ENCODE assay signal across 9 mouse cellular contexts in the genomic region with DNA sequence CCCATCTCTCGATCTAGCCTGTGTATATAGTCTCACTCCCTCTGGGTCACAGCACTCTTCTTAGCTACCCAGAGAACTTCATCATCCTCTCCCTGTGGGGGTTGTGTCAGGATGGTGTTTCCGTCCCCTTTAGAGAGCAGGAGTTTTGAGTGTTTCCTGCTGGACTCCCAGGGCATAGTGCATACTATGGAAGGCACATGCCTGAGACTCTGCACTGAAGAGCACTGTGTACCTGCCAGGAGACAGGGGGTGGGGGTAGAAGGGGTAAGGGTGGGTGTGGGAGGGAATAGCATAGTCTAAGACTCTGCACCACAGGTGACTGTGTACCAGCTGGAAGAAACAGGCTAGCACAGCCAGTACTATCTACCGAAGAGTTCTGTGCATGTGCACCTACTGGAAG.
DNase-seq lines count a peak whose midpoint lies in the region.
"Had no signal": no experiment of that assay in that cellular context is flagged by ENCODE, and none has a peak within 500 bp of the region (broad histone marks: within the 10 kb centered on the region; RNA-seq: fewer than 3 reads in every experiment).

No protein-coding gene starts in this region.

- DNase-seq in kidney, adult 11 months = peak; percentile 44
- DNase-seq in kidney, postnatal 4 days = no peak
- DNase-seq in ovary, postnatal 36 days (ENCODE audit: low spot score) = peak; percentile 2
- no peak for DNase-seq in ovary, postnatal 14 days (ENCODE audit: low spot score)
- DNase-seq in kidney, postnatal 10 days = peak; percentile 38
- no peak for DNase-seq in right cerebral cortex, postnatal 25 days
- DNase-seq in cerebellum, adult 11-12 months = no peak
- DNase-seq: right cerebral cortex, postnatal 14 days; thymus, postnatal 14 days had no signal

Comparison
In these comparisons a context has a peak if more than half of its experiments do, and no peak if none do; other contexts are left out.
1. DNase-seq: peak in kidney, adult 11 months (single experiment), ovary, postnatal 36 days (single experiment) and kidney, postnatal 10 days (single experiment); none in kidney, postnatal 4 days (0 of 2), ovary, postnatal 14 days (single experiment), right cerebral cortex, postnatal 25 days (single experiment) and cerebellum, adult 11-12 months (single experiment).